Mouse (Mus musculus) liver, postnatal 0 days (tissue): ENCODE measurements around the gene Ltbp1.
A peak's percentile ranks its signal among the peaks of the same experiment; 100 is the strongest.

Experiments used
- CTCF ChIP-seq: sonication (generic); IDR thresholded peaks from 2 replicates; pipeline ENCODE4 v1.5.1; 2016; ENCODE audit warnings: antibody characterized with exemption, low read depth
- EP300 ChIP-seq: IDR thresholded peaks from 2 replicates; pipeline ENCODE4 v1.6.1; 2016; ENCODE audit warnings: antibody characterized with exemption, low read depth, mild to moderate bottlenecking

- peak; percentile 9; the same call in 1 of the 2 replicates for TF ChIP-seq CTCF
- TF ChIP-seq EP300, result no peak
Observed at GRCm38 (mm10) chr17:75118896-75119295, 113.5 kb downstream of the Ltbp1 start.
